Mouse (Mus musculus): ENCODE results near the gene Eppin. TPM values are rescaled to one million over a fixed set of nuclear protein-coding genes. Genes with fewer than 3 reads are reported as not detected.

Gene Eppin
- polyA plus RNA-seq, 1 experiment = not detected

GRCm38 (mm10) chr2:164567460-164567859 is 25.9 kb downstream of the Eppin start:
- no peak for TF ChIP-seq GATA1 (IDR thresholded peaks at IDR 0.05; ENCODE audit: low read length)

DNA sequence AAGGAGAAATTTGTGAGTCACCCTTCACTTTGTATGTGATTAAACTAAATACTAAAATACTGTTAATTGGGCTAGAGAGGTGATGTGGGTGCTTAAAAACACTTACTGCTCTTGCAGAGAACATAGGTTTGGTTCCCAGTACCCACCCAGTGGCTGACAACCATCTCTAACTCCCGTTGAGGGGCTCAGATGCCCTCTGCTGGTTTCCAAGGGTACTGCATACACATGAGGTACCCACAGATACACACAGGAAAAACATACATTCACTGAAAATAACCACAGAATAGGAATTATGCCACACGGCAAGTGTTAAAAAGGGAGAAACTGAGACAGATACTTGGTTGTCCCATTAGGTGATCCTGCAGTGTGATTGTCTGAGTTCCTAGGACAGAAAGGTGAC is 26.4 kb downstream of the Eppin start:
- no peak for TF ChIP-seq GATA1 (IDR thresholded peaks at IDR 0.05; ENCODE audit: low read length)

- no peak for TF ChIP-seq GATA1 (IDR thresholded peaks at IDR 0.05; ENCODE audit: low read length)
These were observed 29.0 kb downstream of the Eppin start for GRCm38 (mm10) chr2:164564346-164564745.

- no peak for TF ChIP-seq GATA1 (IDR thresholded peaks at IDR 0.05; ENCODE audit: low read length)
These were observed 29.9 kb downstream of the Eppin start for GRCm38 (mm10) chr2:164563339-164564038.

DNA sequence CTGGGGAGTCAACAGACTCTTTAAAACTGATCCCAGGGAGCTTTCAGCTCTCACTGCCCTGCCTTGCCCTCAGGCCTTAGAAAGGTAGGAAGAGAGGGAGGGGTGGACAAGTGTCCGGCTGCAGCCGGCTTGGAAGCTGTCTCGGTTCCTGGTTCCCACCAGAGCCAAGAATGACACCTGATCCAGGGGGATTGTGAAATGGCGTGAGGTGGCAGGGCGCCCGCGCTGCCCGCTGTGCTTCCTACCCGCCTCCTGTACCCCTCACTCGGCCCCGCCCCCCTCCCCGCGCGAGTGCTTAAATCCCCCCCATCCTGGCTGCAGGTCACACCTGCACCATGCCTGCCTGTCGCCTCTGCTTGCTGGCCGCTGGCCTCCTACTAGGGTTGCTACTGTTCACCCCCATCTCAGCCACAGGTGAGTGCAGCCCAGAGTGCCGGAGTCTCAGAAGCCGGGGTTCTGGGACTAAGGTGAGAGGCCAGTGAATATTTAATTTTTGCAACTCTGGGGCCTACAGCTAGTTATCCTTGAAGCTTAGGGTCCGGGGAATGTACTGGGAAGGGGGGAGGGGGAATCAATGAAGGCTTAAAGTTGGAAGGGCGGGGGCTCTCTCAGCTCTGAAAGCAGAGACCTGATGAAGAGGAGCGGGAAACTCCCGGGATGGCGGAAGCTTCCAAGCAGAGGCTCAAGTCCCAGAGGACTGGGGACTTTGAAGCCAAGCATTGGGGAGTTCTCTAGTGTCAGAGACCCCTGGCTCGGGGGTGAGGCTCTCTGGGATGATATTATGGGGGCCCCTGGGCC is 30.8 kb downstream of the Eppin start, which contains the start of gene Wfdc2:
Gene Wfdc2 (plus strand): TSS at position 23 of the 798 bp plus-strand sequence.
- no peak for TF ChIP-seq GATA1 (IDR thresholded peaks at IDR 0.05; ENCODE audit: low read length)

- TF ChIP-seq GATA1 (IDR thresholded peaks at IDR 0.05; ENCODE audit: low read length) = no peak
These were observed 33.3 kb downstream of the Eppin start for GRCm38 (mm10) chr2:164560106-164560505.

- TF ChIP-seq GATA1 (IDR thresholded peaks at IDR 0.05; ENCODE audit: low read length) = no peak
These were observed 34.3 kb downstream of the Eppin start for GRCm38 (mm10) chr2:164558991-164559645.

GRCm38 (mm10) chr2:164558426-164558825 is 35.0 kb downstream of the Eppin start:
- TF ChIP-seq GATA1 (IDR thresholded peaks at IDR 0.05; ENCODE audit: low read length) = no peak

DNA sequence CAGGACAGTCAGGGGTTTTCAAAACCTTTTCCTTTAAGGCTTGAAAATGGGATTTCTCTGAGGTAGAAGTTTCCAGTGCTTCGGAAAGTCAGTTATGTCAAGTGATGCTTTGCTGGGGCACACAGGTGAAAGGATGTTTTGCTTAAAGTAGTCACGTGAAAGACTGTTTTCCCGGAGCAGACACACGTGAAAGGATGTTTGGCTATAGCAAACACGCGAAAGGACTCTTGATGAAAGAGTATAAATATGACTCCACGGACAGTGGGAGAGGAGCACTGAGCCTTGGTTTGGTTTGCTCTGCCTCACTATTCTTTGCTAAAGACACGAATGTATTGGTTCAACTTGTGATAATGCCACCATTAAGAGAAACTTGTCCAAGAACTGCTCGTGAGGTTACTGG is 41.9 kb downstream of the Eppin start:
- TF ChIP-seq GATA1 (IDR thresholded peaks at IDR 0.05; ENCODE audit: low read length) = no peak

- TF ChIP-seq GATA1 (IDR thresholded peaks at IDR 0.05; ENCODE audit: low read length) = no peak
These were observed 42.5 kb downstream of the Eppin start for GRCm38 (mm10) chr2:164550895-164551269.

GRCm38 (mm10) chr2:164549963-164550894 is 43.2 kb downstream of the Eppin start:
- TF ChIP-seq GATA1 (IDR thresholded peaks at IDR 0.05; ENCODE audit: low read length) = no peak

GRCm38 (mm10) chr2:164549338-164549737 is 44.1 kb downstream of the Eppin start:
- TF ChIP-seq GATA1 (IDR thresholded peaks at IDR 0.05; ENCODE audit: low read length) = no peak

GRCm38 (mm10) chr2:164544454-164545097 is 48.8 kb downstream of the Eppin start:
- TF ChIP-seq GATA1 (IDR thresholded peaks at IDR 0.05; ENCODE audit: low read length) = no peak

- no peak for TF ChIP-seq GATA1 (IDR thresholded peaks at IDR 0.05; ENCODE audit: low read length)
These were observed 49.6 kb downstream of the Eppin start for GRCm38 (mm10) chr2:164543745-164544144.

DNA sequence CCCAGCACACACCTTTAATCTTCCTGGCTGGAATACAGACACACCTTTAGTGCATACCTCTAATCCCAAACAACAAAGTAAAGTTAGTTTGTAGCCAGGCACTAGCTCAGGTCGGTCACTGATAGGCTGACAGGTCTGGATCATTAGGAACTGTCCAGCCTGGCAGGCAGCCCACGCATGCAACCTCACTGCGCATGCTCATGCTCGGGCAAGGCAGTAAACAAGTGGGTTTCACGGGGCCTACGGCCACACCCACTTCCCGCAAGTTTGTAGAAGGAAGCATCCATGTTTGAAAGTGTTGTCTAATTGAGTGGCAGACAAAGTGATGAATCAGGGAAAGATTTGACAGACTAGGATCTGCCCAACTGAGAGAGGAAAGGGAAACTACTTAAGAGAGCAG is 50.8 kb downstream of the Eppin start:
- no peak for TF ChIP-seq GATA1 (IDR thresholded peaks at IDR 0.05; ENCODE audit: low read length)
